Mouse (Mus musculus) MEL (cell line): ENCODE data around the gene Cetn4. TPM values are rescaled to one million over a fixed set of nuclear protein-coding genes. Genes with fewer than 3 reads are reported as not detected.

Experiments used
- DNase-seq: peaks from one replicate; pipeline ENCODE4 v3.0.0; 2011; ENCODE audit warnings: low read depth, low spot score
- H3K27ac ChIP-seq: 2 replicates; pipeline ENCODE4 v1.5.1; 2012; ENCODE audit warnings: low read depth, mild to moderate bottlenecking, control low read depth, low read length, moderate library complexity; ENCODE audit not compliant: control insufficient read depth
- H3K27me3 ChIP-seq, 2 experiments: fragments of 150-350 bp in 1 of 2; sonication (generic) in 1 of 2; 2 replicates each; pipeline ENCODE4 v1.6.1; 2012; ENCODE audit warnings: low read length in 2 of 2, mild to moderate bottlenecking in 2 of 2, improper control_type of control experiment in 1 of 2, moderate library complexity in 1 of 2; ENCODE audit not compliant: insufficient read depth in 2 of 2, control insufficient read depth in 1 of 2
- H3K36me3 ChIP-seq, 2 experiments: 2 replicates each; pipeline ENCODE4 v1.6.1; 2012 to 2014; ENCODE audit warnings: low read length in 2 of 2, improper control_type of control experiment in 1 of 2, inconsistent platforms in 1 of 2, mild to moderate bottlenecking in 1 of 2; ENCODE audit not compliant: insufficient read depth in 2 of 2, control insufficient read depth in 1 of 2
- H3K4me1 ChIP-seq, 2 experiments: fragments of 150-350 bp in 1 of 2; sonication (generic) in 1 of 2; 2 replicates each; pipeline ENCODE4 v1.6.1; 2012; ENCODE audit warnings: low read length in 2 of 2, improper control_type of control experiment in 1 of 2, mild to moderate bottlenecking in 1 of 2; ENCODE audit not compliant: insufficient read depth in 2 of 2, control insufficient read depth in 1 of 2
- H3K4me3 ChIP-seq, 2 experiments: fragments of 150-350 bp in 1 of 2; sonication (generic) in 1 of 2; 2 replicates each; pipeline ENCODE4 v1.5.1; 2012; ENCODE audit warnings: low read depth in 2 of 2, low read length in 2 of 2, mild to moderate bottlenecking in 2 of 2, moderate library complexity in 2 of 2, control low read depth in 1 of 2, improper control_type of control experiment in 1 of 2; ENCODE audit not compliant: control insufficient read depth in 1 of 2, insufficient read depth in 1 of 2
- H3K79me2 ChIP-seq: 2 replicates; pipeline ENCODE4 v1.6.1; 2012; ENCODE audit warnings: mild to moderate bottlenecking, low read length, moderate library complexity; ENCODE audit not compliant: control insufficient read depth, poor library complexity, insufficient read depth
- H3K9ac ChIP-seq: 2 replicates; pipeline ENCODE4 v1.6.1; 2012; ENCODE audit warnings: low read depth, mild to moderate bottlenecking, control low read depth, low read length, moderate library complexity; ENCODE audit not compliant: control insufficient read depth, poor library complexity, severe bottlenecking
- H3K9me3 ChIP-seq: fragments of 150-350 bp; sonication (generic); replicated peaks from 2 replicates; pipeline ENCODE4 v1.6.1; 2012; ENCODE audit warnings: mild to moderate bottlenecking, low read length, improper control_type of control experiment, moderate library complexity; ENCODE audit not compliant: insufficient read depth
- BHLHE40 ChIP-seq: IDR thresholded peaks from 2 replicates; pipeline ENCODE4 v1.6.1; 2012; ENCODE audit warnings: low read depth, mild to moderate bottlenecking, inconsistent platforms, low read length, improper control_type of control experiment, borderline replicate concordance
- CHD2 ChIP-seq: IDR thresholded peaks from 2 replicates; pipeline ENCODE4 v1.6.1; 2011; ENCODE audit warnings: low read length, improper control_type of control experiment
- CTCF ChIP-seq, 3 experiments: IDR thresholded peaks in 2 of 3; conservative IDR thresholded peaks in 1 of 3; 2 replicates each; pipeline ENCODE4 v1.5.1; 2011 to 2012; ENCODE audit warnings: low read length in 3 of 3, low read depth in 2 of 3, mild to moderate bottlenecking in 2 of 3, improper control_type of control experiment in 1 of 3, inconsistent platforms in 1 of 3, mixed read lengths in 1 of 3, moderate library complexity in 1 of 3; ENCODE audit not compliant: control insufficient read depth in 1 of 3, insufficient read depth in 1 of 3, poor library complexity in 1 of 3, severe bottlenecking in 1 of 3
- GABPA ChIP-seq: IDR thresholded peaks from 2 replicates; pipeline ENCODE4 v1.6.1; 2012; ENCODE audit warnings: low read depth, mild to moderate bottlenecking, inconsistent platforms, low read length, improper control_type of control experiment, moderate library complexity
- HCFC1 ChIP-seq: IDR thresholded peaks from 2 replicates; pipeline ENCODE4 v1.6.1; 2012; ENCODE audit warnings: low read depth, mild to moderate bottlenecking, inconsistent platforms, low read length, improper control_type of control experiment, moderate library complexity
- JUND ChIP-seq: IDR thresholded peaks from 2 replicates; pipeline ENCODE4 v1.6.1; 2011; ENCODE audit warnings: low read depth, mild to moderate bottlenecking, improper control_type of control experiment, low read length
- KAT2A ChIP-seq: conservative IDR thresholded peaks from 2 replicates; pipeline ENCODE4 v1.6.1; 2012; ENCODE audit warnings: low read depth, low read length, improper control_type of control experiment, inconsistent platforms
- MAZ ChIP-seq: IDR thresholded peaks from 2 replicates; pipeline ENCODE4 v1.6.1; 2012; ENCODE audit warnings: low read depth, mild to moderate bottlenecking, inconsistent platforms, low read length, improper control_type of control experiment
- MEF2A ChIP-seq: IDR thresholded peaks from 2 replicates; pipeline ENCODE4 v1.6.1; 2014; ENCODE audit warnings: low read depth, mild to moderate bottlenecking, inconsistent platforms, low read length, improper control_type of control experiment; ENCODE audit not compliant: poor library complexity, insufficient replicate concordance, severe bottlenecking; ENCODE audit errors: extremely low read depth
- NELFE ChIP-seq: IDR thresholded peaks from 2 replicates; pipeline ENCODE4 v1.6.1; 2011; ENCODE audit warnings: low read depth, low read length, improper control_type of control experiment
- POLR2AphosphoS2 ChIP-seq: IDR thresholded peaks from 2 replicates; pipeline ENCODE4 v1.6.1; 2011; ENCODE audit warnings: low read length, improper control_type of control experiment
- SIN3A ChIP-seq: IDR thresholded peaks from 2 replicates; pipeline ENCODE4 v1.6.1; 2012; ENCODE audit warnings: low read length, improper control_type of control experiment, inconsistent platforms
- ZKSCAN1 ChIP-seq: IDR thresholded peaks from 2 replicates; pipeline ENCODE4 v1.6.1; 2012; ENCODE audit warnings: low read depth, mild to moderate bottlenecking, inconsistent platforms, low read length, improper control_type of control experiment, moderate library complexity
- polyA plus RNA-seq, 2 experiments: library from polyadenylated mRNA; stranded (reverse) in 1 of 2; unstranded in 1 of 2; fragments of >175 nt in 1 of 2; fragments of >200 nt in 1 of 2; gene quantifications; 2 replicates each; pipeline versions ENCODE4 v1.2.1 to v1.2.4; 2012; ENCODE audit warnings: low replicate concordance in 2 of 2, low read depth in 1 of 2; ENCODE audit not compliant: insufficient read length in 2 of 2, insufficient read depth in 1 of 2, missing spikeins in 1 of 2
- total RNA-seq: library from RNA; depleted of rRNA; stranded (reverse); fragments of 300-350 nt; gene quantifications from 2 replicates; pipeline ENCODE4 v1.2.3, GENCODE M21; 2012; rRNA removed

Gene Cetn4
- total and polyA plus RNA-seq, 3 experiments = 0.85 to 3.8 TPM; not detected in 1

GRCm38 (mm10) chr3:37257776-37258175, 54.7 kb downstream of the Cetn4 start:
- Histone ChIP-seq H3K27ac (no peak overlapping the region), H3K4me3 (no peak overlapping the region), H3K4me1 (no peaks in the 10 kb centered on the region), H3K9me3 (no peaks in the 10 kb centered on the region), H3K9ac (no peak overlapping the region), H3K27me3 (peaks cover 0 to 8% of the 10 kb centered on the region in 2 experiments; a peak in 3 of 4 replicates), H3K36me3 (no peaks in the 10 kb centered on the region), H3K79me2 (no peaks in the 10 kb centered on the region)
- DNase-seq = no peak
- TF ChIP-seq JUND (no peak), MEF2A (no peak), ZKSCAN1 (no peak), BHLHE40 (no peak), MAZ (no peak), GABPA (no peak), KAT2A (no peak), SIN3A (no peak), POLR2AphosphoS2 (no peak), HCFC1 (no peak), CHD2 (no peak), CTCF (IDR thresholded peaks at IDR 0.05 in 2 of 3, conservative IDR thresholded peaks at IDR 0.05 in 1 of 3; ENCODE audit: control insufficient read depth in 1 of 3, insufficient read depth in 1 of 3, low read depth in 2 of 3, low read length in 3 of 3, poor library complexity in 1 of 3, severe bottlenecking in 1 of 3) (no peak), NELFE (no peak)

Other genes with a start within 250 kb of the Cetn4 start
- not detected in 2 replicates for gene Adad1, start 249.2 kb downstream of the Cetn4 start, total RNA-seq
- gene Adad1, start 249.2 kb downstream of the Cetn4 start, polyA plus RNA-seq = not detected
- gene Il2, start 186.7 kb downstream of the Cetn4 start, total RNA-seq = not detected in 2 replicates
- gene Il2, start 186.7 kb downstream of the Cetn4 start, polyA plus RNA-seq = not detected
- not detected in 2 replicates for gene Il21, start 80.1 kb downstream of the Cetn4 start, total RNA-seq
- gene Il21, start 80.1 kb downstream of the Cetn4 start, polyA plus RNA-seq = not detected
- 5.7 and 6.2 TPM in 2 replicates for gene Bbs12, start 154 bp downstream of the Cetn4 start, total RNA-seq
- 1 to 10 TPM in 1 of 2 experiments, not detected in 1; 7.1 TPM for gene Bbs12, start 154 bp downstream of the Cetn4 start, polyA plus RNA-seq
- 0.13 and 0.15 TPM in 2 replicates for gene Fgf2, start 35.6 kb upstream of the Cetn4 start, total RNA-seq
- gene Fgf2, start 35.6 kb upstream of the Cetn4 start, polyA plus RNA-seq = under 1 TPM in 1 of 2 experiments, not detected in 1; 0.53 TPM
- 67.6 and 73.2 TPM in 2 replicates for gene Spata5, start 107.2 kb upstream of the Cetn4 start, total RNA-seq
- gene Spata5, start 107.2 kb upstream of the Cetn4 start, polyA plus RNA-seq = 10 to 100 TPM in 1 of 2 experiments, not detected in 1; 33.5 TPM
- 4.0 and 6.0 TPM in 2 replicates for gene Nudt6, start 107.5 kb upstream of the Cetn4 start, total RNA-seq
- gene Nudt6, start 107.5 kb upstream of the Cetn4 start, polyA plus RNA-seq = 1 to 10 TPM in 1 of 2 experiments, not detected in 1; 9.1 TPM